Mouse (Mus musculus) embryonic fibroblast, embryonic 13.5 days (primary cell): ENCODE data around the gene Olfr1513. TPM values are rescaled to one million over a fixed set of nuclear protein-coding genes. Genes with fewer than 3 reads are reported as not detected.
"Not testable (repeated sequence)": the region's sequence is repeated elsewhere in the genome, so short reads cannot be mapped to it uniquely, and the experiment has no call there.

ENCODE experiments used
- H3K27ac ChIP-seq: 2 replicates; pipeline ENCODE4 v1.5.1; 2012; ENCODE audit warnings: low read length, control low read depth, inconsistent platforms; ENCODE audit not compliant: insufficient read depth
- H3K4me1 ChIP-seq: 2 replicates; pipeline ENCODE4 v1.6.1; 2011; ENCODE audit warnings: low read length; ENCODE audit not compliant: control insufficient read depth, insufficient read depth
- H3K4me3 ChIP-seq: 2 replicates; pipeline ENCODE4 v1.5.1; 2011; ENCODE audit warnings: mild to moderate bottlenecking, control low read depth, low read length; ENCODE audit not compliant: insufficient read depth
- CTCF ChIP-seq: IDR thresholded peaks from 2 replicates; pipeline ENCODE4 v1.5.1; 2011; ENCODE audit warnings: mild to moderate bottlenecking, control low read depth, low read length, moderate library complexity, borderline replicate concordance; ENCODE audit not compliant: insufficient read depth
- POLR2A ChIP-seq: IDR thresholded peaks from 2 replicates; pipeline ENCODE4 v1.6.1; 2011; ENCODE audit warnings: low read depth, mild to moderate bottlenecking, control low read depth, low read length, moderate library complexity
- polyA plus RNA-seq: library from polyadenylated mRNA; stranded (reverse); fragments of >200 nt; gene quantifications from 2 replicates; pipeline ENCODE4 v1.2.4, GENCODE M21; 2011; ENCODE audit warnings: low read depth; ENCODE audit not compliant: missing spikeins, insufficient read length

Gene Olfr1513
- not detected in 2 replicates for polyA plus RNA-seq

- TF ChIP-seq CTCF (no peak), POLR2A (no peak)
- Histone ChIP-seq H3K27ac (no peak within 1 kb of the TSS), H3K4me3 (no peak within 1 kb of the TSS), H3K4me1 (no peaks in the 10 kb centered on the region)
These were observed at the start of gene Olfr1513 for GRCm38 (mm10) chr14:52356308-52356707. Gene Olfr1513, minus strand, starts transcription at chr14:52356408.

DNA sequence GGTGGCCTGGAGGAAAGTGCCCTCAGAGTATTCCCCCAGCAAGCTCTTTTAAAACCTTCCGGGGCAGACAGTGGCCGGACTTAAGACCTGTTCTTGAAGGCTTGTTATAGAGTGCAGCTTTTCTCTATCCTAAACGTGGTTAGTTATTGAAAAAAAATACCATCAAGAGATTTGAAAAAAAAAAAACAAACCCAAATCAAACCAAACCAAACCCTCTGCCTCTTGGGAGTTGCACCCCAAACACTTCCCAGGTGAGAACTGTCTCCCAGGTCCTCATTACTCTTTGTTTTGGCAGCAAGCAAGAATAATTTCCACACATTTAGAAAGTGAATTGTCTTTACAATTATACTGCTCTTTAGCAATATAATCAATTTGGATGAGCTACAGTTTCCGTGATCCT lies 41.1 kb upstream of the Olfr1513 start, which contains the start of gene Olfr1511:
Gene Olfr1511, minus strand, starts transcription at position 101 of the 400 bp plus-strand sequence.
- H3K27ac ChIP-seq: no peak within 1 kb of the TSS
- no peaks in the 10 kb centered on the region for H3K4me1 ChIP-seq
- TF ChIP-seq CTCF: no peak
- no peak for TF ChIP-seq POLR2A
- H3K4me3 ChIP-seq: no peak within 1 kb of the TSS

- H3K27ac ChIP-seq, H3K4me1 ChIP-seq, H3K4me3 ChIP-seq: not testable (repeated sequence)
These were observed 34.1 kb upstream of the Olfr1513 start for GRCm38 (mm10) chr14:52390084-52390848.

- H3K4me3 ChIP-seq: no peak within 1 kb of the TSS
- TF ChIP-seq POLR2A: no peak
- no peak for TF ChIP-seq CTCF
- H3K4me1 ChIP-seq: no peaks in the 10 kb centered on the region
- H3K27ac ChIP-seq: no peak within 1 kb of the TSS
These were observed 22.9 kb upstream of the Olfr1513 start, which contains the start of gene Olfr1512 for GRCm38 (mm10) chr14:52379068-52379467. Gene Olfr1512, minus strand, starts transcription at chr14:52379168.

DNA sequence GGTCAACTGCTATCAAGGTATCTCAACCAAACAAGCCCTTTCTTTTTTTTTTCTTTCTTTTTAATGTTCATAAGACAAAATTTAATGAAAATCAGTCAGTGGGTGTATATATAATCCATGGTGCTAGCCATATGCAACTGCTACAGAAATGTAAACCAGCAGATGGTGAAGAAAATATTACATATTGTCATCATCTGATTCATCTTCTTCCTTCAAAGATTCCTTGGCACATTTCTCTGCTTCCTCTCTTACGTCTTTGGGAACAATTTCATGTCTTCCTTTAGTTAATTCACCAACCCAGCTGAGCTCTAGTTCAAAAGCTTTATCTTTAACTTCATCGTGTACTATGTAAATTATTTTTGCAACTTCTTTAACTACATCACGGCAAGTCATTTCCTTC lies 12.5 kb upstream of the Olfr1513 start:
- TF ChIP-seq POLR2A: no peak
- TF ChIP-seq CTCF: no peak
- Histone ChIP-seq H3K4me3 (no peak overlapping the region), H3K4me1 (no peaks in the 10 kb centered on the region), H3K27ac (no peak overlapping the region)

DNA sequence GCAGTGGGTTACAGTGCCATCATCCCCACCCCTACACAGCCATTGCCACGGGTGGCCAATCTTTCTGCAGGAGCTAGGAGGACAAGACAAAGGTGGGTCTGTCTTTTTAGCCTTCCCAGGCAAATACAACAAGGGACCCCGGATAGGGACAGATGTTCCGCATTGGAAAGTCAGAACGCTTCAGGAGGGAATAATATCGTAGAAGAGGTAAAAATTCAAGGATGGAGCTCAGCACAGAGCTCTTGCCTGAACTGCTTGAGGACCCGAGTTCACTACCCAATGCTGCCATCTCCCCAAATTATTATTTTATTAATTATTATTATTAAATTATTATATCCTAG lies 16.7 kb downstream of the Olfr1513 start:
- Histone ChIP-seq H3K4me1 (no peaks in the 10 kb centered on the region), H3K27ac (no peak overlapping the region), H3K4me3 (no peak overlapping the region)
- TF ChIP-seq CTCF (no peak), POLR2A (no peak)

DNA sequence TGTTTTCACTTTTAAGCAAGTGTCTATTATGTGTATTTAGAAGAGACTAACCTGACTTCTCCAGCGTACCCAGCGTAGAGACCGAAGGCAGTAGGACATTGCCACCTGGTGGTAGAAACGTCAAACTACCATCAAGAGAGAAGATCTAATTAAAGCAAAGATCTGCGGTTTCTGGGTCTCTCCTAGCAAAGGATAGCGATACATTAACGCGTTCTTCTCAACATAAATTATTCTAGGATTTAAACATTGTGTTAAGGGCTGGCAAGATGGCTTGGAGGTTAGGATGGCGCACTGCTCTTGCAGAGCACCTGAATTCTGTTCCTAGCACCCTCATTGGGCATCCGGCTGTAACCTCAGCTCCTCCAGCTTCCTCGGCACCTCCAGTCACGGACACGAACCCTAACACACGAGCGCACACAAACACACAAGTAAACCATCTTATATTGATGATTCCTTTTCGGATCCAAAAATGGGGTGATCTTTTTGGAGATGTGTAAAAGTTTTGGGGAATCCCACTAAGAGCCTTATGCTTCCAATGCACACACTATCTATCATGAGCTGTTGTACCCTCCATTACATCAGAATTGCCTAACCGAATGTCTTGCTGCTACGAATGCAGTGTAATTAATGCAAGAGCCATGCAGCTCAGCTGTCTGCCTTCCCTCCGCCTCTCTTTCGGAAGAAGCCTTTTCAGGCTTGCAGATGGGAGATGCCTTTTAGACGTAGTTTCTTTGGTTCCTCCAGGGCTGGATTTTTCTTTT lies 17.3 kb downstream of the Olfr1513 start:
- no peak overlapping the region for H3K4me3 ChIP-seq

GRCm38 (mm10) chr14:52332171-52332570 lies 24.0 kb downstream of the Olfr1513 start:
- Histone ChIP-seq H3K4me3 (no peak overlapping the region), H3K27ac (no peak overlapping the region), H3K4me1 (no peaks in the 10 kb centered on the region)
- no peak for TF ChIP-seq POLR2A
- no peak for TF ChIP-seq CTCF

More for the DNA sequence above, 17.3 kb downstream of the Olfr1513 start:
- TF ChIP-seq CTCF: peak; percentile 66; the same call in 1 of the 2 replicates
- no peak for TF ChIP-seq POLR2A
- Histone ChIP-seq H3K4me1 (no peaks in the 10 kb centered on the region), H3K27ac (no peak overlapping the region)

- Histone ChIP-seq H3K4me1 (no peaks in the 10 kb centered on the region), H3K27ac (no peak overlapping the region), H3K4me3 (no peak overlapping the region)
- no peak for TF ChIP-seq POLR2A
- no peak for TF ChIP-seq CTCF
These were observed 25.0 kb downstream of the Olfr1513 start for GRCm38 (mm10) chr14:52331069-52331750.
